Mouse (Mus musculus) gastrocnemius, postnatal 14 days (tissue): ENCODE data around the gene 1110032F04Rik. TPM values are rescaled to one million over a fixed set of nuclear protein-coding genes. Genes with fewer than 3 reads are reported as not detected.
A peak's percentile ranks its signal among the peaks of the same experiment; 100 is the strongest.
"Not testable (repeated sequence)": the region's sequence is repeated elsewhere in the genome, so short reads cannot be mapped to it uniquely, and the experiment has no call there.

ENCODE experiments used
- DNase-seq: peaks from one replicate; pipeline ENCODE4 v3.0.0; 2021; ENCODE audit warnings: mixed read lengths
- intact Hi-C: fragments of 180-260 bp; cut with DNase I; formaldehyde crosslinking; loops from one replicate; pipeline ENCODE4 v1.15.1; 2025; ENCODE audit warnings: low total_unique reads
- long read RNA-seq, 2 experiments: library from polyadenylated mRNA; stranded (forward); transcript quantifications; one replicate each; pipeline ENCODE4 v2.0.0; 2021
- total RNA-seq, 2 experiments: library from RNA; stranded (reverse); gene quantifications; 2 replicates each; pipeline ENCODE4 v1.2.3; 2021

Gene 1110032F04Rik
- under 1 TPM; 0.13 to 0.55 TPM for total RNA-seq
- long read RNA-seq, experiment 1, result 0 reads
- long read RNA-seq, experiment 2, partial matches to known transcripts, result 0 of 1 reads
- long read RNA-seq, experiment 2, other reads (novel, unspliced or antisense), result 0 of 1 reads

DNA sequence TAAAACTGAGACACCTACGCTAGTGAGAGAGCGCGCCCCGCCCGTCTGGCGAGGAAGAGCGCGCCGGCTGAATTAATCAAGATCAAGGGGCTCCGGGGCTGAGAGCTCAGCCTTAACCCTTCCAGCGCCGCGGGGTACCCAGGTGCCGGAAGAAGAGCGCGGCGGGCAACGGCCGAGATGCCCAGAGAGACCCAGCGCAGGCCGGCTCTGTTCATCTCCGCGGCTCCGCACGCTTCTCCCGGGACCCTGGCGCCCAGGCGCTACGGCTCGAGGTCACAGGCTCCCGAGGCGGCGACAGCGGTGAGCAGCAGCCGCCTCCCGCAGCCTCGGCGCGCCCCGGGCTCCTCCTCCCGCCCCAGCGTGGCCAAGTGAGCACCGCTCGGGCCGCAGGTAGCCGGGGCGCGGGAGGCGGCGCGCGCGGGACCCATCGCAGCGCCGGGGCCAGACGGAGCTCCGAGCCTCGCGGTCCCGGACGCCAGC, at the start of gene 1110032F04Rik:
1110032F04Rik (plus strand) TSS at position 376 of the 480 bp plus-strand sequence.
- intact Hi-C loops, result no loop called here
- DNase-seq, result peak; percentile 17

DNA sequence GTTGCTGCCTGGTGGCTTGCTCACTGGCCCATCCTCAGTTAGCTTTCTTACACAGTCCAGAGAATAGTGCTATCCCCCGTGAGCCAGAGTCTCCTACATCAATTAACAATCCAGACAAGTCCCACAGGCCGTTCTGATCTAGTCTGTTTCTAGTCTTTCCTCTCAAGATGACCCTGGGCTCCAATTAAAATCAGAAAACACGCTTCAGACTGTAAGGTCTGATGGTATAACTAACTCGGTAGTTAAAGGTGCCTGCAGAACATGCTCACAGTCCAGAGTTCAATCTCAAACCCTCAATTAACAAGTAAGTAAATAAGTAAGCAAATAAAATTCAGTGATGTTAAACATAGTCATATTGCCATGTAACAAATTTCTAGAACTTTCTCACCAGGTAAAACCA, 48.0 kb upstream of the 1110032F04Rik start:
- intact Hi-C loops, result no loop called here
- no peak for DNase-seq

DNA sequence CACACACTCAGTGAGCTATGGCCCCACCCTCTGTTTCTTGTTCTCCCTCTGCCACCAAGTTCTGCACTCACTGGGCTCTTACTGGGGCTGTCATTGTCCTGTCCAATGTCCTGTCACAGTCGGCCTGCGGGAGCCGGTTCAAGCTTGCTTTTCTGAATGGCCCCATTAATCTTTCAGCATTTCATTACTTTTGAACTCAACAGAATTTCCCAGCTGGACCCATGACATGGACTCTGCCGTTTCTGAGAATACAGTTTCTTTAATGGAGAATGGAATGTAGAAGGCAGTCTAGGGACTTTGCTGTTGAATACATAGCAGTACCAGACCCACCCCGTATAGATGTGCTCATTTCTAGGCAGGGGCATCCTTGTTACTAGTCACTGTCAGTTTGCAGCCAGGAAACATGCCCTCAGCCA, 47.5 kb upstream of the 1110032F04Rik start:
- no peak for DNase-seq
- intact Hi-C loops, result no loop called here

GRCm38 (mm10) chr3:68823876-68824764, 45.3 kb upstream of the 1110032F04Rik start:
- DNase-seq, result peak; percentile 29
- intact Hi-C loops, result no loop called here

GRCm38 (mm10) chr3:68824765-68825090, 44.7 kb upstream of the 1110032F04Rik start:
- intact Hi-C loops, result no loop called here
- no peak for DNase-seq

GRCm38 (mm10) chr3:68825151-68825550, 44.2 kb upstream of the 1110032F04Rik start:
- intact Hi-C loops, result no loop called here
- no peak for DNase-seq

DNA sequence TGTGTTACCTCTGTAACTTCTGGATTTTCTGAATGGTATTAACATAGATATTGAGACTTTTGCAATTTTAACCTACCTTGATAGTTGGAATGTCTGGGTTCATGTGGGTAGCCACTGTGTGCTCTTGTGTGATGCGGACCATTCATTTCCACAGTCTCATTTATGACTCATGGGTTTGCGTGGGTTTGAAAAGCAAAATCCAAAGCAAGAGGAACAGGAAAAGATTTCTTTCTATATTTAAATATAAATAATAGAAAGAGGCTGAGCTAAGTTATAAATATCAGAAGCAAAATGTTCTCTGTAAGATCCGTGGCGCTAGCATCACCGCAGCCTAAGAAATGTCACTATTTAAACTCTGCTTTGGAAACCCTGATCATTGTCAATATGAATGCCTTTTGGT, 41.7 kb upstream of the 1110032F04Rik start:
- intact Hi-C loops, result no loop called here
- DNase-seq, result no peak

- intact Hi-C loops, result no loop called here
- no peak for DNase-seq
Observed at GRCm38 (mm10) chr3:68829944-68830343, 39.4 kb upstream of the 1110032F04Rik start.

- no peak for DNase-seq
- intact Hi-C loops, result no loop called here
Observed at GRCm38 (mm10) chr3:68836857-68837499, 32.4 kb upstream of the 1110032F04Rik start.

GRCm38 (mm10) chr3:68840206-68840605, 29.2 kb upstream of the 1110032F04Rik start:
- DNase-seq, result no peak
- intact Hi-C loops, result no loop called here

- DNase-seq, result no peak
- intact Hi-C loops, result no loop called here
Observed at GRCm38 (mm10) chr3:68844025-68844424, 25.4 kb upstream of the 1110032F04Rik start.

DNA sequence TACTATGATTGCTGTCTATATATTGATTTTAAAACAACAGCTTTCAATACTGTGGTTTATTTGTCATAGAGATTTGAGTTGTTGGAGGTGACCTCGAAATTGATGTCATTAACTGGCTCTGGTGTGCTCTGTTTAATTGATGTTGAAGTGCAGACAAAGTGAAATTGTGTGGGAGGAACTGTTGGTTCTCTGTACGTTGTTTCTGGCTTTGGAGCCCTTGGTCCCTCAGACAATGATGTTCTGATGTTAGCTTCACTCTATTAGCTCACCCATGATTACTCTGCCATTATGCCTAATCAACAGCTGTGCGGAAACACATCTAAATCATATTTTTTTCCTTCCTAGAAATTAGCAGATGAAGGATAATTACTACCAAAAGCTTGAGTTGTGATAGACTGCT, 21.1 kb upstream of the 1110032F04Rik start:
- no peak for DNase-seq
- intact Hi-C loops, result no loop called here

DNA sequence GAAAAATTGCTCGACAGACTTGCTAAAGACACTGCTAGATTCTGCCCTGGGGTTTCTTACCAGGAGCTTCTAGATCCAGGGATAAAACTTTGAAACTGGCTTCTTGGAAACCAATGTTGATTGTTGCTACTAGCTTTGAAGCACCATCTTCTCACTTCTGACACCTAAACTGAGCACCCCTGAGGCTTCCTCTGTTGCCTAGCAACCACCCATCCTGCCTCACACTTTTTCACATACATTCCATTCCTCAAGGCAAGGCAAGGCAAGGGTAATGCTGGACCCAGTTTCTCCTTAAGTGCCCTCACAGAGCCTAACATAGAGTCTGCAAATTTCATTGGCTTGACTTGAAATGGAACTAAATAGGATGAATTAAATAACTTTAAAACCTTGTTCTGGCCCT, 17.0 kb upstream of the 1110032F04Rik start:
- no peak for DNase-seq
- intact Hi-C loops, result no loop called here

DNA sequence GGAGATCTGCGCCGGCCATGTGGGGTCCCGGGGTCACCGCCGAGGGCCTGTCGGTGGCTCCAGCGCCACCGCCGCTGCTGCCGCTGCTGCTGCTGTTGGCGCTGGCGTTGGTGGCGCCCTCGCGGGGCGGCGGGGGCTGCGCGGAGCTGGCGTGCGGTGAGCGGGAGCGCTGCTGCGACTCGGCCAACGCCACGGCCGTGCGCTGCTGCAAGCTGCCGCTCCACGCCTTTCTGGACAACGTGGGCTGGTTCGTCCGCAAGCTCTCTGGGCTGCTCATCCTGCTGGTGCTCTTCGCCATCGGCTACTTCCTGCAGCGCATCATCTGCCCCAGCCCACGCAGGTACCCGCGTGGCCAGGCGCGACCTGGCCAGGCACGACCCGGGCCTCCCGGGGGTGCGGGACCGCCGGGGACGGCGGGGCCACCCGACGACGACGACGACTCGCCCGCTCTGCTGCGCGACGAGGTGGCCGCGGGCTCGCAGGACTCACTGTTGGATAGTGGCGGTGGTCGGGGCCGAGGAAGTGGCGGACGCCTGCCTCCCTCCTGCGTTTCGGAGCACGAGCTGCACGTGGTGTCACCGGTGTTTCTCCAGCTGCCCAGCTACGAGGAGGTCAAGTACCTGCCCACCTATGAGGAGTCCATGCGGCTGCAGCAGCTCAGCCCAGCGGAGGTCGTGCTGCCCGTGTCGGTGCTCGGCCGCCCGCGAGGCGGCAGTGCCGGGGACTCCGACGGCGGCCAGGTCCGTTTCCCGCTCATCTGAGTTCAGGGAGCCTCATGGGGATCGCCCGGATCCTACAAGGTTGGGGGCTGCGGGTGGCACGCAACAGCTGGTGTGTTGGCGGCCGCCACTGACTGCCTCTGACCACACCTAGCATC, 543 bp downstream of the 1110032F04Rik start:
- intact Hi-C loops, result no loop called here
- peak; percentile 24 for DNase-seq

DNA sequence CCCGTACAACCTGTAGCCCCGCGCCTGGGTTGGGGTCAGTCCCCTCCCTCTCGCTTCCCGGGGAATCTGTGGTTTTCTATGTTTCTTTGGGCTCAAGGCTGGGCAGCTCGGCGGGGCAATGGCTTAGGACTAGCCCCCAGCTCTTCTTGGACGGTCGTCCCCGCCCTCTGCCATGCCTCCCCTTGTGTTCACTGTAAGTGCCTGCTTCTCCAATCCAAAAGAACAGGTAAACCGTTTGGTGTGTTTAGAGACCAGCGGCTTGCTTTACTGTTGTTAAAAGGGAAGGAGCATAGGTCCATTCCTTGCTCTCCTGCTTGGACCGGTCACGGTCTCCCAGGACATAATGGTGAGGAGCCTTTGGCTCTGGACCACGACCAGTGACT, 1.2 kb downstream of the 1110032F04Rik start:
- intact Hi-C loops, result no loop called here
- no peak for DNase-seq

- intact Hi-C loops, result no loop called here
- no peak for DNase-seq
Observed at GRCm38 (mm10) chr3:68874079-68874478, 4.7 kb downstream of the 1110032F04Rik start.

GRCm38 (mm10) chr3:68886845-68887244, 17.5 kb downstream of the 1110032F04Rik start:
- intact Hi-C loops, result no loop called here

DNA sequence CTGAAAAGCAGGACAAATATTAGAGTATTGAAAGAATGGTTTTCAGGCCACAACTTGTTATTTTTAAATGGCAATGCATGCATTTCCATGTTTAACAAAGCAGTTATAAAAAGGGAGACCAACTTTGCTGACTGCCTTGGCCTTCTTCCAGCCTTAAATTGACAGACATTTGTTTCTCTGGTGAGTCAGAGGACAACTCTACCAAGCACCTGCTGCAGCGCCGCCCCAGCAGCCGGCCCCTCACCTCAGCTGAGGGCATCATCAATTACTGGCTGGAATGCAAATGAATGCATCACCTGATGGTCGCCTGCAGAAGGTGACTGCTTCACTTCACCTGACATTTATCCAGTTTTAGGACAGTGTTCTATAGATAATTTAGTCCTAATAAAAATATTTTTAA, 26.0 kb downstream of the 1110032F04Rik start:
- intact Hi-C loops, result no loop called here
- no peak for DNase-seq

More at GRCm38 (mm10) chr3:68886845-68887244, 17.5 kb downstream of the 1110032F04Rik start:
- DNase-seq, result no peak

- intact Hi-C loops, result no loop called here
Observed at GRCm38 (mm10) chr3:68897154-68897553, 27.8 kb downstream of the 1110032F04Rik start.

GRCm38 (mm10) chr3:68902636-68903035, 33.2 kb downstream of the 1110032F04Rik start:
- DNase-seq, intact Hi-C loops: not testable (repeated sequence)

More at GRCm38 (mm10) chr3:68897154-68897553, 27.8 kb downstream of the 1110032F04Rik start:
- DNase-seq, result no peak
